Mouse (Mus musculus) gastrocnemius, postnatal 4 days (tissue): ENCODE results near the gene Emx2. TPM values are rescaled to one million over a fixed set of nuclear protein-coding genes. Genes with fewer than 3 reads are reported as not detected.

ENCODE experiments used
- DNase-seq, 2 experiments: peaks; one replicate each; pipeline ENCODE4 v3.0.0; 2021 to 2022; ENCODE audit warnings: low spot score in 2 of 2, mixed read lengths in 2 of 2
- total RNA-seq, 2 experiments: library from RNA; stranded (reverse); gene quantifications; 2 replicates each; pipeline ENCODE4 v1.2.3; 2021

Emx2 gene
- total RNA-seq, 2 experiments from 2014 or later, result 1.2 to 2.2 TPM

DNA sequence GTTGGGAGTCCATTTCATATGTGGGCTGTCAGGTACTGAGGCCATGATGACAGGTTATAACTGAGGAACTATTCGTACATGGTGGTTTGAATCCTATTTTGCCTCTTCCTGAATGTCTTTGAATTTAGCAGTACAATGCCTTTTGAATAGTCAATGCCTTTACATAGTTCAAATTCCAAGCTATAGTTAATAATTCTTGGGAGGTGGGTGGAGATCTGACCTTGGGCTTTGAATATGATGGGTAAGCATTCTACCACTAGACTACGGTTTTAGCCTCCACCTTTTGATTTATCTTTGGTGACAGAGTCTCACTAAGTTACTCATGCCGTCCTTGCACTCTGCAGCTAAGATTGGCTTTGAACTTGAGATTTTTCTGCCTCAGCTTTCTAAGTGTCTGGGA, 55.0 kb downstream of the Emx2 start:
- no peak for DNase-seq

Other genes starting within 250 kb of the Emx2 start
- gene Kcnk18, start 239.2 kb upstream of the Emx2 start, total RNA-seq, result not detected
- gene Slc18a2, start 197.5 kb upstream of the Emx2 start, total RNA-seq, result 1 to 10 TPM; 1.4 to 1.6 TPM
- gene Rps12-ps3, start 136.1 kb upstream of the Emx2 start, total RNA-seq, result 100 to 1,000 TPM; 716 to 892 TPM
- gene Pdzd8, start 112.6 kb upstream of the Emx2 start, total RNA-seq, result 10 to 100 TPM; 24.6 to 26.7 TPM